Mouse (Mus musculus) neural tube, embryonic 14.5 days (tissue): ENCODE measurements around the gene Gsg1l. TPM values are rescaled to one million over a fixed set of nuclear protein-coding genes. Genes with fewer than 3 reads are reported as not detected.

ENCODE experiments used
- ATAC-seq: fragments of 200-750 bp; cut with Nextera tagmentation; 2 replicates; pipeline ENCODE4 v1.8.0; 2017; ENCODE audit warnings: low read depth, mild to moderate bottlenecking, moderate TSS enrichment, moderate library complexity
- H3K27ac ChIP-seq: fragments of 300-500 bp; sonication (generic); 2 replicates; pipeline ENCODE4 v1.5.1; 2014; ENCODE audit warnings: low read depth, mild to moderate bottlenecking, control low read depth, low read length, moderate library complexity, mixed read lengths
- H3K27me3 ChIP-seq: fragments of 300-500 bp; sonication (generic); 2 replicates; pipeline ENCODE4 v1.6.1; 2014; ENCODE audit warnings: low read length; ENCODE audit not compliant: control insufficient read depth, insufficient read depth
- H3K36me3 ChIP-seq: fragments of 300-500 bp; sonication (generic); 2 replicates; pipeline ENCODE4 v1.6.1; 2014; ENCODE audit warnings: low read length, mixed read lengths; ENCODE audit not compliant: control insufficient read depth, insufficient read depth
- H3K4me1 ChIP-seq: fragments of 300-500 bp; sonication (generic); 2 replicates; pipeline ENCODE4 v1.6.1; 2014; ENCODE audit warnings: low read length; ENCODE audit not compliant: control insufficient read depth, insufficient read depth
- H3K4me2 ChIP-seq: fragments of 300-500 bp; sonication (generic); 2 replicates; pipeline ENCODE4 v1.6.1; 2014; ENCODE audit warnings: mild to moderate bottlenecking, low read depth, low read length, control low read depth
- H3K4me3 ChIP-seq: fragments of 300-500 bp; sonication (generic); 2 replicates; pipeline ENCODE4 v1.5.1; 2014; ENCODE audit warnings: low read depth, low read length, control low read depth, mixed read lengths
- H3K9ac ChIP-seq: fragments of 300-500 bp; sonication (generic); replicated peaks from 2 replicates; pipeline ENCODE4 v1.6.1; 2014; ENCODE audit warnings: low read depth, mild to moderate bottlenecking, control low read depth, low read length, mixed read lengths
- H3K9me3 ChIP-seq: fragments of 300-500 bp; sonication (generic); 2 replicates; pipeline ENCODE4 v1.6.1; 2016; ENCODE audit warnings: low read length; ENCODE audit not compliant: control insufficient read depth
- WGBS: fragments of 180-500 bp; shearing (Covaris S2); extraction: QIAGEN DNeasy Blood & Tissue Kit; methylation state at CpG from one replicate; pipeline ENCODE4 v1.1.7; 2014; 5-methylcytosine and 5-hydroxymethylcytosine counted together
- polyA plus RNA-seq: library from polyadenylated mRNA; unstranded; fragments of >200 nt; fragmentation: Nextera tagmentation; extraction: Ambion mirVana; gene quantifications from 2 replicates; pipeline ENCODE4 v1.2.1, GENCODE M21; 2014

The Gsg1l gene
- polyA plus RNA-seq, 1 experiment from 2014 or later = 14.5 TPM

GRCm38 (mm10) chr7:126031598-126032364, 50.4 kb downstream of the Gsg1l start:
- H3K36me3 ChIP-seq = no peaks in the 10 kb centered on the region

DNA sequence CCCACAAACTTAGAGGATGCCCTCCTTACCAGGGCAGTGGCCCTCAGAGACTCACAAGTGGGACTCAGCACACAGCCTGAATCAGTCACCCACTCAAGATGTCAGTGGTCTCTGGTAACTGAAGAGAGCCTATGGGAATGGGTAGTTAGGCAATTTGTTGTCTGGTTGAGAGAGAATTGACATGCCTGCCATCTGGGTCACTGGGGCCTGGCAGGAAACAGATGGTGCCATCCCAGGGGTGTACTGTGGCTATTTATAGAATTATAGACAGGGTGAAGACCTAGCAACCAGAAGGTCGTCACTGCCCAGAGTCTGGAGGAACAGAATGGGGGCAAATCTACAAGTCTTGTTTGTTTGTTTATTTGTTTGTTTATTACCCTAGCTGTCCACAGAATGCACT, 54.8 kb downstream of the Gsg1l start:
- H3K4me2 ChIP-seq = no peak overlapping the region
- H3K4me3 ChIP-seq = no peak overlapping the region
- peaks cover 9% of the 10 kb centered on the region; the same call in 1 of the 2 replicates for H3K4me1 ChIP-seq
- no peaks in the 10 kb centered on the region for H3K9me3 ChIP-seq
- H3K27me3 ChIP-seq = no peaks in the 10 kb centered on the region
- no peak for ATAC-seq
- H3K9ac ChIP-seq = no peak overlapping the region
- 9% methylated on average over 1 of the region's 1 CpGs for WGBS
- H3K27ac ChIP-seq = no peak overlapping the region
- no peaks in the 10 kb centered on the region for H3K36me3 ChIP-seq

More at GRCm38 (mm10) chr7:126031598-126032364, 50.4 kb downstream of the Gsg1l start:
- Histone ChIP-seq H3K27me3 (no peaks in the 10 kb centered on the region), H3K4me1 (peaks cover 18% of the 10 kb centered on the region; the same call in 1 of the 2 replicates), H3K9ac (0 out of 2 replicates have a peak overlapping the region, but pooled peaks have one; percentile 25), H3K27ac (peak overlapping the region; percentile 69), H3K9me3 (no peaks in the 10 kb centered on the region), H3K4me2 (no peak overlapping the region), H3K4me3 (no peak overlapping the region)
- WGBS = 62% methylated on average over 10 of the region's 10 CpGs
- ATAC-seq = no peak

DNA sequence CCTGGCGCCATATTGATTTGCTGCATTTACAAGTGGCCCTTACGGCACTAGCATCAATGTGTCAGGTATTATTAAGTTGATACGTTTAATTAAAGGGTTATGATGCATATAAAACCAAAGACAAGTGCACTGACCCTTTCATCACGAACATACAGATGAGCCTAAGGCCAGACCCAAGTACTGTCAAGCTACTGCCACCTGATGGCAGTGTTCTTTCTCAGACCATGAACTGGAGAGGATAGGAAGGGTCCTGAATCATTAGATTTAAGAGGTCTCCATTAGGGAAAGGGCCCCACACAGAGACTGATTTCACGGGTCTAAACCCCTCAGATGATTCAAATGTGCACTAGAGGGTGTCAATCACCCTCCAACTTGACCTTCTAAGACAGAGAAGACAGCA, 55.6 kb downstream of the Gsg1l start:
- no peak overlapping the region for H3K27ac ChIP-seq
- no peak overlapping the region for H3K9ac ChIP-seq
- no peak overlapping the region for H3K4me2 ChIP-seq
- H3K27me3 ChIP-seq = no peaks in the 10 kb centered on the region
- H3K36me3 ChIP-seq = no peaks in the 10 kb centered on the region
- 38% methylated on average over 5 of the region's 5 CpGs for WGBS
- no peak for ATAC-seq
- H3K9me3 ChIP-seq = no peaks in the 10 kb centered on the region
- H3K4me3 ChIP-seq = no peak overlapping the region
- 0 out of 2 replicates have a peak, but pooled peaks cover 6% of the 10 kb centered on the region for H3K4me1 ChIP-seq

DNA sequence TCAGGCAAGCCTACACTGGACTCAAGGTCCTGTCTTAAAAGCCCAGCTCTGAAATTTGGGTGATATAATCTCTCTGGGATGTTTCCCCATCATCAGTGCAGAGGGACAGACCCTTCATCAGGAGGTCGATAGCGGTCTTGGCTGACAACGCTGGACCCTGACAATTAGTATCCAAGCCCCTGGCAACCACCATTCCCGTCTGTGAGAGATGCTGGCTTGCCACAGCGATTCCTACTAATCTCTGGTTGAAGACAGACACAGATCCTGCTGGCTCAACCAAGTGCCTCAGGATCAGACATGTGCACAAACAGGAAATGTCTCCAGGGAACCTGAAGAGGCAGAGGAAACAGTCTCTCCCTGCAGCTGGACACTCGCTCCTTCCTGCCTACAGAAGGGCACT, 62.2 kb downstream of the Gsg1l start:
- Histone ChIP-seq H3K9me3 (no peaks in the 10 kb centered on the region), H3K4me3 (no peak overlapping the region), H3K27me3 (no peaks in the 10 kb centered on the region), H3K27ac (0 out of 2 replicates have a peak overlapping the region, but pooled peaks have one; percentile 35), H3K36me3 (no peaks in the 10 kb centered on the region), H3K4me2 (no peak overlapping the region), H3K9ac (no peak overlapping the region), H3K4me1 (peaks cover 13% of the 10 kb centered on the region)
- ATAC-seq = no peak
- WGBS = 42% methylated on average over 6 of the region's 6 CpGs

DNA sequence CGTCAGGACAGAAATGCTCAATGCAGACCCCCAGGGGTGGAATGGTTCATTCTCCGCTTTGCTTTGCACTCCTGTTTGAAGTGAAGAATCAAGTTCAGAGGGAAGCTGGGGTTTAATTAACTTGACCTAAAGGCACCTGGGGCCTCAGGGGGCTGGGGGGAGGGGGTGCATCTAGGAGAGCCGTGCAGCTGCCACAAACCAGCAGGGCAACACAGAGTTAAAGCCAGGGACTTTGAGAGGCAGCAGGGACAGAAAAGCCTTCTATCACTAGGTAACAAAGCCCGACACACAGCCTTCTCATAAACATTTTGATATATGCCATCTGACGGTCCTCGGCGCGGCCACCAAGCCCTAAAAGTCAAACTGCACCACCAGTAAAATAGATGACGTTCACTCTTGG, 62.9 kb downstream of the Gsg1l start:
- peak; percentile 51; the same call in 1 of the 2 replicates for ATAC-seq
- H3K4me2 ChIP-seq = no peak overlapping the region
- 7% methylated on average over 9 of the region's 9 CpGs for WGBS
- H3K4me1 ChIP-seq = peaks cover 13% of the 10 kb centered on the region
- H3K4me3 ChIP-seq = no peak overlapping the region
- H3K27ac ChIP-seq = peak overlapping the region; percentile 35; the same call in 1 of the 2 replicates
- H3K9ac ChIP-seq = no peak overlapping the region
- no peaks in the 10 kb centered on the region for H3K9me3 ChIP-seq
- H3K27me3 ChIP-seq = no peaks in the 10 kb centered on the region
- no peaks in the 10 kb centered on the region for H3K36me3 ChIP-seq

DNA sequence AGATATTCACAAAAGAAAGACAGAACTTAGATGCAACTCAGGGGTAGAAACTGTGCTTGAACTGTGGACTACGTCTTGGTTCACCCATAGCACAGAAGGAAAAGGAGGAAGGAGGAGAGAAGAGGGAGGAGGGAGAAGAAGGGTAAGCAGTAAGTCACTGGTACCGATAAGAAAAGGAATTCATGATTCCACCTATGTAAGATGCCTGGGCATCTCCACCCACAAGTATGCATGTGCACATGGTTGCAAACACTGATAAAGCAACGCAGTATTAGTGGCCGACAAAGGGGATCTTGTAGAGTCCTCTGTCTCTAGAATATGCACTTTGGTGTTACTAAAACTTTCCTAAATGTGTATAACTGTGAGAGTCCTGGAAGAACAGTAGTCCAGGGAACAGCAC, 64.8 kb downstream of the Gsg1l start:
- 91% methylated on average over 4 of the region's 4 CpGs for WGBS
- no peak overlapping the region for H3K4me2 ChIP-seq
- no peak overlapping the region for H3K9ac ChIP-seq
- no peak overlapping the region for H3K27ac ChIP-seq
- no peak overlapping the region for H3K4me3 ChIP-seq
- H3K9me3 ChIP-seq = no peaks in the 10 kb centered on the region
- H3K27me3 ChIP-seq = no peaks in the 10 kb centered on the region
- no peaks in the 10 kb centered on the region for H3K36me3 ChIP-seq
- peaks cover 13% of the 10 kb centered on the region for H3K4me1 ChIP-seq
- no peak for ATAC-seq

- no peak overlapping the region for H3K4me3 ChIP-seq
- no peak for ATAC-seq
- H3K27me3 ChIP-seq = no peaks in the 10 kb centered on the region
- H3K27ac ChIP-seq = no peak overlapping the region
- H3K9me3 ChIP-seq = no peaks in the 10 kb centered on the region
- H3K4me1 ChIP-seq = peaks cover 15% of the 10 kb centered on the region; the same call in 1 of the 2 replicates
- WGBS = 66% methylated on average over 11 of the region's 11 CpGs
- H3K9ac ChIP-seq = no peak overlapping the region
- H3K4me2 ChIP-seq = no peak overlapping the region
- no peaks in the 10 kb centered on the region for H3K36me3 ChIP-seq
Observed at GRCm38 (mm10) chr7:126012325-126013021, 69.7 kb downstream of the Gsg1l start.

DNA sequence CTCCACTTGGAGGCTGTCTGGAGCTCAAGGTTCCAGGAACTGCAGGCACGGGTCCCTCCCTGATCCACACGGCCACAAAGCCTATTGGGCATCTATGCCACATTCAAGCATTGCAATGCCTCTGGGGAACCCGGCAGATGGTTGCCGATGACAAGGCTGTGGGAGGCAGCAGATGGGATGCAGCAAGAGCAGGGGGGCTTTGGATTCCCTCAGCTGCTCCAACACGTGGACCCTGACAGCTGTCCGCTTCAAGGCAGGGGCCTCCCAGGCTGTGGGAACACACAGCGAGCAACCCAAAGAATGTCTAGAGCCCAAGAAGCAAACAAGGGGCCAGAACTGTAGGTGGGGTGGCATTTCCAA, 73.4 kb downstream of the Gsg1l start:
- peak; percentile 60 for ATAC-seq

More for the DNA sequence above, 73.4 kb downstream of the Gsg1l start:
- no peaks in the 10 kb centered on the region for H3K27me3 ChIP-seq
- H3K9ac ChIP-seq = no peak overlapping the region
- H3K9me3 ChIP-seq = no peaks in the 10 kb centered on the region
- no peak overlapping the region for H3K4me2 ChIP-seq
- 15% methylated on average over 7 of the region's 7 CpGs for WGBS
- peak overlapping the region; percentile 70 for H3K27ac ChIP-seq
- H3K4me1 ChIP-seq = peaks cover 15% of the 10 kb centered on the region; the same call in 1 of the 2 replicates
- H3K4me3 ChIP-seq = no peak overlapping the region
- H3K36me3 ChIP-seq = no peaks in the 10 kb centered on the region
